Mouse (Mus musculus): Measurements from ENCODE around the gene Prr23a1.
"Not testable (repeated sequence)": the region's sequence is repeated elsewhere in the genome, so short reads cannot be mapped to it uniquely, and the experiment has no call there.

Prr23a1 gene

DNA sequence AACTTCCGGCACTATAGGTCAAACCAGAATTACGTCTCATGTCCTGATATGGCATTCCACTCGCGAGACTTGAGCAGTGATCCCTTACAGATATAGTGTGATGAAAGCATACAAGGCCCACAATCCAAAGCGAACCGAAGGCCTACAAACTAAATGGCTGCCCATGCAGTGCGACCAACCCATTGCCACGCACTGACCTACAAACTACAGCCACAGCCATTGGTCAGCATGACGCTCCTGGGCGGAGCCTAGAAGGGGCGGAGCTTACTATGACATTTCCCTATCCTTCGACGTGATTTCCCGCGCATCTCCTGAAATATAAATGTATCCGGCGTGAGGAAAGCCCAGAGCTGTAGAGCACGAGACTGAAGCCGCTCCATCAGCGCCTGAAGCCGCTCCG, at the start of gene Prr23a1:
Gene Prr23a1 (plus strand): TSS at position 387 of the 400 bp plus-strand sequence.
- no peak for DNase-seq (ENCODE audit: low read depth in 2 of 2, low spot score in 2 of 2)

DNA sequence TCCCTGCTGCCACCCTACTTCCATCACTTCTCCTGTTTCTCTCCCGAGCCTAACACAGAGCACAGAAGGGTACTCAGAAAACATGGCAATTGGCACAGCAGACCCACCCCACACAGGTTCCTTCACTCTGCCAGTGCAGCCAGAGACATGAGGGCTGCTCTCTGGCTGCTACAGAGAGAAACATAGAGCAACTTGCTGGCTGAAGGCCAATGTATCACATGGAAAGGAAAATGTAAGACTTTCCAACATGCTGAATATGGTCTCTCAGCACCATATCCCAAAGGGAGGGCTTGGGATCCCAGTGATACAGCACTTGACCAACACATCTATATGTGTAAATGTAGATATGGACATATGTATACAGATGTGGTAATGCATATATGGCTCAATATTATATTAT, 43.3 kb upstream of the Prr23a1 start:
- DNase-seq (ENCODE audit: low read depth in 2 of 2, low spot score in 2 of 2), result no peak

DNA sequence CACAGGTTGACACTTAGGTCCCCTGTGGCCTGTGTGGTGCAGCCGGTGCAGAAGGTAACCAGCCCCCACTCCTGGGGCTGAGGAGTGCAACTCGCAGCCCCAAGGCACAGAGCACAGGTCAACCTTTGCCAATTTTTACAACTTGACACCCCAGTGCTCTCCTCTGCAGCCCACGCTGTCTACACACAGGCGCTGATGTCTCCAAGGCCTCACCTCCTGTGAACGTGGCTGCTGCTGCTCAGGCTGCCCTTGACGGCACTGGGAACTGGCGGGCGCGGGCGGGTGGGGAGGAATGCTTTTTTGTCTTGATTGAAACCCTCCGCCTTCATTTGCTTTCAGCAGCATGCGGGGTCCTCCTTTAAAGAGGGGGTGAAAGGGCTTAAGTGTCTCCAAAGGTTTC, 38.3 kb upstream of the Prr23a1 start:
- no peak for DNase-seq (ENCODE audit: low read depth in 2 of 2, low spot score in 2 of 2)

GRCm38 (mm10) chr9:98805511-98805910, 36.8 kb upstream of the Prr23a1 start:
- no peak for DNase-seq (ENCODE audit: low read depth in 2 of 2, low spot score in 2 of 2)

DNA sequence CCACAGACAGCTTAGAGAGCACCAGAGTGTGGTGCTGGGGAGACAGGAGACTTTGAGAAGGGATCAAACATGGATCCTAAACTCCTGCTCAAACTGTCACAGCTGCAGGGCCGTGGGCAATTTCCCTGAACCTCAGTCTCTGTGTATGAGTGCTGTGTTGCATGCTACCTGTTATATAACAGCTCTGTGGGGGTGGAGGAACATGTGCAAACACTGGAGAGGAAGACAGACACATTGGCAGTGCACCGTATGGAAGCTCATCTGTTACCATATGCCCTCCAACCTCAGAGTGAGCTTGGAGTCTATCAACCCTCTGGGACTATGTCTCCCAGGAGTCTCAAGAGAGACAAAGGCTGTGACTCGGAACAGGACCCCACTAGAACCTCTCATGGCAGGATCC, 36.4 kb upstream of the Prr23a1 start:
- DNase-seq (ENCODE audit: low read depth in 2 of 2, low spot score in 2 of 2), result no peak

GRCm38 (mm10) chr9:98807631-98808030, 34.7 kb upstream of the Prr23a1 start:
- no peak for DNase-seq (ENCODE audit: low read depth in 2 of 2, low spot score in 2 of 2)

GRCm38 (mm10) chr9:98809526-98809925, 32.8 kb upstream of the Prr23a1 start:
- not testable (repeated sequence) for DNase-seq (ENCODE audit: low read depth in 2 of 2, low spot score in 2 of 2)

DNA sequence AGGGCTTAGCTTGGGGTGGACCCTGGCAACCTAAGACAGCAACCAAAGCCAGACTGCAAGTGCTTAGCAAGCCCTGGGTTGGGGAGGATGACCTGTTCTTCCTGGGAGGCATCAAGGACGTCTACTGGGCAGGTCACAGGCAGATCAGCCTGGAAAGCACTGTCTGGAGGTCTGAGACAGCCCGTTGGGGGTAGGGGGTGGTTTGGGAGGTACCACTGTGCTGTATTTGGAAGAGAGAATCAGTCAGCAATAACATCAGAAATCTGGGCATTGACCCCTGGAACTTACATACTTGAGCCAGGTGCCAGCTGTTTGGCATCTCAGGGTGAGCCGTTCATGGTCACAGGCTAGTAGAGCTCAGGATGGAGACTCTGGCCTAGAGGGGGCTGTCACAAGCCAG, 26.2 kb upstream of the Prr23a1 start:
- DNase-seq (ENCODE audit: low read depth in 2 of 2, low spot score in 2 of 2), result no peak

- no peak for DNase-seq (ENCODE audit: low read depth in 2 of 2, low spot score in 2 of 2)
These were observed 24.7 kb upstream of the Prr23a1 start for GRCm38 (mm10) chr9:98817592-98817991.

DNA sequence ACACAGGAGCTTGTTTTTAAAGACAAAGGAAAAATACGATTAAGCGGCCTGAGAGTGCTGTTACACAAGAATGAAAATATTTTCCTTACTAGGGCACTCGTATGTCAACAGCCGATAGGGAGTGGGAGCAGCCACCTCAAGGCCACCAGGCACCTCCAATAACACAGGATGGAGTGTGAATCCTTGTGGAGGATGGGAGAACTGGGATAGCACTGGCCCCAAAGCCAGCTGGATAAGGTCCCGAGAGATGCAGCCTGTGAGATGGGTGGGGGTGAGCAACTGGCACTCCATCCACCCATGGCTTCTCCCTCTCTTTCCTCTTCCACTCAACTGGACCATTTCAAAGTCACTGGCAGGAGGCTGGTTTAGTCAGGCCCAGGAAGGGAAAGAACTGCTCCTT, 23.3 kb upstream of the Prr23a1 start:
- DNase-seq (ENCODE audit: low read depth in 2 of 2, low spot score in 2 of 2), result no peak

DNA sequence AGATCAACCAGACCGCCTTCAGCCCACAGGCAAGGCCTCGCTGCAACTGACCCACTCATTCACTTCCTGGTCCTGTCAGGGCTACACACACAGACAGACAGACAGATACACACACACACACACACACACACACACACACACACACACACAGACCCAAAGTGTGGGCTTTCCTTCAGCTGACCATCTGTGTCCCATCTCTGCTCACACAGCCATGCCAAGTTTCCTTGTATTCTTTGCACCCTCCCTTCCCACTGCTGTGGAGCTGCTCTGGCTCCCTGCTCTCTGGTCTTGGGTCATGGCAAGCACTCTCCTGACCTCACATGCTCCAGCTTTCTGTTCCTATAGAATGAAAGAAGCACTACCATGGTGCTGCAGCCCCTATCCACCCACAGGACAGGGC, 22.8 kb upstream of the Prr23a1 start:
- DNase-seq (ENCODE audit: low read depth in 2 of 2, low spot score in 2 of 2), result no peak

DNA sequence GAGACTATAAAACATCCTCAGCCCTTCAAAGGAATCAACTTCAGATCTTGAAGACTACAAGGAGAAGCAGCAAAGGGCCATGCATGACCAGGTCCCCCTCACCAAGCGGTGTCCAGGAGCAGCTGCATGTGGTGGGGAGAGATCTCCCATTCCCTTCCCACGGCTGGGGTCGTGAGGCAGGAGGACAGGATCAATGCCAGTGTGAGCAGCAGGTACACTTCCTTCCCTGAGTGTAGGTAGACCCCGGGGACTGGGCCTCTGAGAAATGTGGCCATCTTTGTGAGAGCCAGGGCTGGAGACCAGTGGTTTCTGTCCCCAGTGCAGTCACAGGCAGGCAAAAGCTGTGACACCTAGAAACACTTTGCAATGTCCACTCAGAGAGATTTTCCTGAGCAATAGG, 21.8 kb upstream of the Prr23a1 start:
- no peak for DNase-seq (ENCODE audit: low read depth in 2 of 2, low spot score in 2 of 2)

DNA sequence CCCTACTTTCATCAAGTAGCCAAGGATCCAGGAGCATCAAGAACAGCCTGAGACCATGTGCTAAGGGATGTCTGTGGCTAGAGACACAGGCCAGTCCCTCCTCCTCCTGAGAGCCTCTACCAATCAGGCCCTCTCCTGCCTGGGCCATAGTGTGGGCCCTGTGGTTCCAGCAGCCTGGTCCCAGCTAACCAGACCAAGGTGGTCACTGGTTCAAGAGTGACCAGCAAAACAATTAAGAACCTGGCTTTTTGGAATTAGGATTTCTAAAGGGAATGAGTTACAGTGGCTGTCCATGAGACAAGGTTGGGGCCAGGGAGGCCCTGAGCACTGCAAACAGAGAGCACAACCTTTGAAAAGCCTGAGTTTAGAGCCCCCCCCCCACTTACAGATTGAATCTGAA, 21.2 kb upstream of the Prr23a1 start:
- DNase-seq (ENCODE audit: low read depth in 2 of 2, low spot score in 2 of 2), result no peak

DNA sequence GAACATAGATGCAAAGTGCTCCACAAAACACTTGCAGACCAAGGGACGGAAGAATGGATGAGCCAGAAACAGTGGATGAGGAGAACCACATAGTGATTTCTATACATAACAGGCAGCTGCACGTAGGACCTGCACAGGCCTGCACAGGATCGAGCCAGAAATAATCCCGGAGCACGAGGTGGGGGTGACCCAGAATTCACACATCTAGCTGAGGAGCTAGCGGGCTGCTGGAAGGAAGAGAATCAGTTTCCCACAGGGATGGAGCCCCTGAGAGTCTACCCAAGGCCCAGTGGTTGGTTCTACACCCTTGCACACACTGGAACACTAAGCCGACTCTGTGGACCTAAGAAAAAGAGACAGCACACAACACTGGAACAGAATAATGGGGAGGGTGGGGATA, 18.5 kb upstream of the Prr23a1 start:
- DNase-seq (ENCODE audit: low read depth in 2 of 2, low spot score in 2 of 2), result no peak

DNA sequence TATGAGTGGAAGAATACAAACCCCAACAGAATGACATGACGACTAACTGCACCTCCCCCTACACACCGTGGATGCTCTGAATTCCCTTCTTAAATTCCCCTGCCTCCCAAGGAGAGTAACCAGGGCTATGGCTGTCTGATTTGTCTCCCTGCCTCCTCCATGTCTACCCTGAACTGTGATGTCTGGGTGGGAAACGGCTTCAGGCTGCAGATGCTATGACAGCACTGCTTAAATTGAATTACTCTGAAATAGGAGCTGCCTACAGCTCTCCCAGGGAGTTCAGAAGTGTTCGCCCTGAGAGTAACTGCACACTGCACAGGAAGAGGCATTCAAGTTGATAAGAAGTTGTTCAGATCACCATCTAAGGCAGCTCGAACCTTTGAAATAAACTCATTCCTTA, 12.8 kb upstream of the Prr23a1 start:
- no peak for DNase-seq (ENCODE audit: low read depth in 2 of 2, low spot score in 2 of 2)

GRCm38 (mm10) chr9:98837537-98838074, 4.7 kb upstream of the Prr23a1 start:
- no peak for DNase-seq (ENCODE audit: low read depth in 2 of 2, low spot score in 2 of 2)

- DNase-seq (ENCODE audit: low read depth in 2 of 2, low spot score in 2 of 2), result no peak
These were observed 13.9 kb downstream of the Prr23a1 start, which contains the start of gene Prr23a2 for GRCm38 (mm10) chr9:98856210-98856609. TSS of gene Prr23a2 (plus strand) at chr9:98856494.

DNA sequence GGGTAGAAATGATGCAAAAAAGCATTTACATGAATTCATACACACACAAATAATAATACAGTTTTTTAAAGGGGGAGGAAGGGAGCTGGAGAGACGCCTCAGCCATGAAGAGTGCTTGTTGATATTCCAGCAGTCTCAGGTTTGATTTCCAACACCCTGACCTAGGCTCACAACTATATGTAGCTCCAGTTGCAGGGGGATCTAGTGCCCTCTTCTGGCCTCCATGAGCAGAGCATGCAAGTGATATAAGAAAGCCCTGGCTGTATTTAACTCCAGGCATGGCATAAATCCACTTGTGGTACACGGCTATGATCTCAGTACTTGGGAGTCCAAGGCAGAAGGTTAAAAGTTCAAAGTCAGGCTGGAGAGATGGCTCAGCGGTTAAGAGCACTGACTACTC, 21.2 kb downstream of the Prr23a1 start:
- no peak for DNase-seq (ENCODE audit: low read depth in 2 of 2, low spot score in 2 of 2)

GRCm38 (mm10) chr9:98864571-98864970, 22.3 kb downstream of the Prr23a1 start, which contains the start of gene Prr23a3:
TSS of gene Prr23a3 (plus strand) at chr9:98864767.
- DNase-seq (ENCODE audit: low read depth in 2 of 2, low spot score in 2 of 2), result no peak

Data from CD8-positive naive resting alpha-beta T cell, adult 2 months (primary cell).